Mouse (Mus musculus): ENCODE measurements around the gene Scd4.
"Not testable (repeated sequence)": the region's sequence is repeated elsewhere in the genome, so short reads cannot be mapped to it uniquely, and the experiment has no call there.

Gene Scd4

GRCm38 (mm10) chr19:44363529-44363928 lies 30.6 kb downstream of the Scd4 start:
- in situ Hi-C loops (cut with MboI; ENCODE audit: low pct_unique_long_range_greater_than_20kb in 1 of 2, low sequenced_read_pairs in 2 of 2, unreplicated experiment in 1 of 2) = no loop called here

GRCm38 (mm10) chr19:44364029-44364428 lies 31.1 kb downstream of the Scd4 start:
- in situ Hi-C loops (cut with MboI; ENCODE audit: low pct_unique_long_range_greater_than_20kb in 1 of 2, low sequenced_read_pairs in 2 of 2, unreplicated experiment in 1 of 2) = no loop called here

GRCm38 (mm10) chr19:44365733-44366132 lies 32.8 kb downstream of the Scd4 start:
- in situ Hi-C loops (cut with MboI; ENCODE audit: low pct_unique_long_range_greater_than_20kb in 1 of 2, low sequenced_read_pairs in 2 of 2, unreplicated experiment in 1 of 2) = no loop called here

GRCm38 (mm10) chr19:44367076-44367475 lies 34.2 kb downstream of the Scd4 start:
- in situ Hi-C loops (cut with MboI; ENCODE audit: low pct_unique_long_range_greater_than_20kb in 1 of 2, low sequenced_read_pairs in 2 of 2, unreplicated experiment in 1 of 2) = not testable (repeated sequence)

GRCm38 (mm10) chr19:44369371-44369770 lies 36.5 kb downstream of the Scd4 start:
- in situ Hi-C loops (cut with MboI; ENCODE audit: low pct_unique_long_range_greater_than_20kb in 1 of 2, low sequenced_read_pairs in 2 of 2, unreplicated experiment in 1 of 2) = no loop called here

- in situ Hi-C loops (cut with MboI; ENCODE audit: low pct_unique_long_range_greater_than_20kb in 1 of 2, low sequenced_read_pairs in 2 of 2, unreplicated experiment in 1 of 2) = loop anchor here (5.0 kb wide), 3 partner anchors 47 to 178 kb away; partner anchors contain the start of gene Pkd2l1 (in 1 of the 2)
Observed at GRCm38 (mm10) chr19:44370231-44370630, 37.3 kb downstream of the Scd4 start.

- in situ Hi-C loops (cut with MboI; ENCODE audit: low pct_unique_long_range_greater_than_20kb in 1 of 2, low sequenced_read_pairs in 2 of 2, unreplicated experiment in 1 of 2) = loop anchor here (5.0 kb wide), 3 partner anchors 44 to 181 kb away; partner anchors contain the start of gene Pkd2l1 (in 1 of the 2)
Observed at GRCm38 (mm10) chr19:44372969-44373368, 40.1 kb downstream of the Scd4 start.

GRCm38 (mm10) chr19:44376511-44376951 lies 43.6 kb downstream of the Scd4 start:
- in situ Hi-C loops (cut with MboI; ENCODE audit: low pct_unique_long_range_greater_than_20kb in 1 of 2, low sequenced_read_pairs in 2 of 2, unreplicated experiment in 1 of 2) = no loop called here

GRCm38 (mm10) chr19:44377629-44378375 lies 44.9 kb downstream of the Scd4 start:
- in situ Hi-C loops (cut with MboI; ENCODE audit: low pct_unique_long_range_greater_than_20kb in 1 of 2, low sequenced_read_pairs in 2 of 2, unreplicated experiment in 1 of 2) = no loop called here

- in situ Hi-C loops (cut with MboI; ENCODE audit: low pct_unique_long_range_greater_than_20kb in 1 of 2, low sequenced_read_pairs in 2 of 2, unreplicated experiment in 1 of 2) = no loop called here
Observed at GRCm38 (mm10) chr19:44379090-44379489, 46.2 kb downstream of the Scd4 start.

- in situ Hi-C loops (cut with MboI; ENCODE audit: low pct_unique_long_range_greater_than_20kb in 1 of 2, low sequenced_read_pairs in 2 of 2, unreplicated experiment in 1 of 2) = no loop called here
Observed at GRCm38 (mm10) chr19:44380065-44380464, 47.2 kb downstream of the Scd4 start.

GRCm38 (mm10) chr19:44382682-44383321 lies 49.9 kb downstream of the Scd4 start:
- in situ Hi-C loops (cut with MboI; ENCODE audit: low pct_unique_long_range_greater_than_20kb in 1 of 2, low sequenced_read_pairs in 2 of 2, unreplicated experiment in 1 of 2) = no loop called here

- in situ Hi-C loops (cut with MboI; ENCODE audit: low pct_unique_long_range_greater_than_20kb in 1 of 2, low sequenced_read_pairs in 2 of 2, unreplicated experiment in 1 of 2) = no loop called here
Observed at GRCm38 (mm10) chr19:44385887-44386498, 53.1 kb downstream of the Scd4 start.

GRCm38 (mm10) chr19:44387089-44387671 lies 54.3 kb downstream of the Scd4 start:
- in situ Hi-C loops (cut with MboI; ENCODE audit: low pct_unique_long_range_greater_than_20kb in 1 of 2, low sequenced_read_pairs in 2 of 2, unreplicated experiment in 1 of 2) = no loop called here

- in situ Hi-C loops (cut with MboI; ENCODE audit: low pct_unique_long_range_greater_than_20kb in 1 of 2, low sequenced_read_pairs in 2 of 2, unreplicated experiment in 1 of 2) = no loop called here
Observed at GRCm38 (mm10) chr19:44387746-44388474, 55.0 kb downstream of the Scd4 start.

GRCm38 (mm10) chr19:44388475-44389428 lies 55.9 kb downstream of the Scd4 start:
- in situ Hi-C loops (cut with MboI; ENCODE audit: low pct_unique_long_range_greater_than_20kb in 1 of 2, low sequenced_read_pairs in 2 of 2, unreplicated experiment in 1 of 2) = no loop called here

- in situ Hi-C loops (cut with MboI; ENCODE audit: low pct_unique_long_range_greater_than_20kb in 1 of 2, low sequenced_read_pairs in 2 of 2, unreplicated experiment in 1 of 2) = no loop called here
Observed at GRCm38 (mm10) chr19:44389507-44389906, 56.6 kb downstream of the Scd4 start.
